Mouse (Mus musculus) spleen, postnatal 4 days (tissue): ENCODE data around the gene Olfr1154.

ENCODE experiments used
- DNase-seq, 2 experiments: peaks; one replicate each; pipeline ENCODE4 v3.0.0; 2022; ENCODE audit warnings: low spot score in 2 of 2

Gene Olfr1154

GRCm38 (mm10) chr2:87905066-87905465 lies at the start of gene Olfr1154:
Olfr1154 (minus strand) TSS chr2:87905166.
- DNase-seq = no peak

- no peak for DNase-seq
These were observed 48.0 kb upstream of the Olfr1154 start, which contains the start of gene Olfr1156 for GRCm38 (mm10) chr2:87953000-87953399. Olfr1156 (minus strand) TSS chr2:87953100.

- no peak for DNase-seq
These were observed 40.1 kb upstream of the Olfr1154 start, which contains the start of gene Olfr1155 for GRCm38 (mm10) chr2:87945037-87945436. Olfr1155 (minus strand) TSS chr2:87945137.

GRCm38 (mm10) chr2:87894662-87895061 lies 10.3 kb downstream of the Olfr1154 start, which contains the start of gene Olfr1153:
Olfr1153 (plus strand) TSS chr2:87894962.
- no peak for DNase-seq

GRCm38 (mm10) chr2:87866192-87866591 lies 38.8 kb downstream of the Olfr1154 start, which contains the start of gene Olfr1152:
Olfr1152 (plus strand) TSS chr2:87866492.
- DNase-seq = no peak

GRCm38 (mm10) chr2:87855562-87855961 lies 49.4 kb downstream of the Olfr1154 start, which contains the start of gene Olfr1151:
Olfr1151 (plus strand) TSS chr2:87855862.
- no peak for DNase-seq
